Comparison of ENCODE assay signal across 30 mouse cellular contexts in the genomic region with DNA sequence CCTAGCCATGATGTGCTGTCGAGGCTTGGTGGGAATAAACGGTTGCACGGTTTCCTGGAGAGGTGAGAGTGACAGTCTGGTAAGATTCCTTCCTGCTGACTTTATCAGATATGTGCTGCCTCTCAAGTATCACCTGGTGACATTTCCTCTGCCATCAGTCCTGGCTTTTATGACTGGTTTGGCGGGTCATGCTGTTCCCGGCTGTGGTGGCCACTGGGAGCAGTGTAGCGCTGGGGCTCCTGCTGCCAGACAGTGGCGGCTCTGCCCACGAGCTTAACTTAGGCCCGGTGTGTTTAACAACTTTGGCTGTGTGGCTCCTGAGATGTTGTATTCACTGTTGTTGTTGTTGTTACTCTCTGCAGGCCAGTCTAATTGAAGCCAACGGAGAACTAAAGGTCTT. TPM values are rescaled to one million over a fixed set of nuclear protein-coding genes. Genes with fewer than 3 reads are reported as not detected.
DNase-seq lines count a peak whose midpoint lies in the region; ATAC-seq and TF ChIP-seq lines count a peak whose summit lies in the region.
"Had no signal": no experiment of that assay in that cellular context is flagged by ENCODE, and none has a peak within 500 bp of the region (broad histone marks: within the 10 kb centered on the region; RNA-seq: fewer than 3 reads in every experiment).

No protein-coding gene starts in this region.

- intact Hi-C loops in gastrocnemius, adult 2 months (cut with DNase I) = no loop called here

- no peaks in the 10 kb centered on the region for H3K9me3 ChIP-seq in stomach, postnatal 0 days (ENCODE audit: control insufficient read depth, low read length)
- H3K9me3 ChIP-seq: lung, embryonic 15.5 days; neural tube, embryonic 13.5 days had no signal

- H3K4me1 ChIP-seq in stomach, postnatal 0 days (replicated peaks; ENCODE audit: control insufficient read depth, insufficient read depth) = no peaks in the 10 kb centered on the region
- H3K4me1 ChIP-seq: forebrain, embryonic 10.5 days; hindbrain, embryonic 12.5 days; lung, embryonic 15.5 days; midbrain, embryonic 12.5 days; neural tube, embryonic 13.5 days had no signal

- ATAC-seq in stomach, postnatal 0 days (ENCODE audit: low FRiP score, low TSS enrichment) = no peak; the same call in 1 of the 2 replicates
- ATAC-seq: forebrain, postnatal 0 days; inflammation-experienced regulatory T-cells, adult 6 months had no signal

- peaks cover 37% of the 10 kb centered on the region for H3K36me3 ChIP-seq in stomach, postnatal 0 days (ENCODE audit: control insufficient read depth, insufficient read depth, low read length)

- no peak for TF ChIP-seq EP300 in stomach, postnatal 0 days (optimal IDR thresholded peaks at IDR 0.05)

- H3K4me3 ChIP-seq in gastrocnemius, adult 2 months = peak overlapping the region; percentile 41
- no peak overlapping the region for H3K4me3 ChIP-seq in layer of hippocampus, adult 2 months
- no peak overlapping the region for H3K4me3 ChIP-seq in stomach, postnatal 0 days (ENCODE audit: low read depth, low read length)
- H3K4me3 ChIP-seq: forebrain, embryonic 10.5 days; hindbrain, embryonic 12.5 days; lung, embryonic 15.5 days; midbrain, embryonic 12.5 days; neural tube, embryonic 13.5 days had no signal

- peak; percentile 83 for DNase-seq in gastrocnemius, adult 2 months
- no peak for DNase-seq in gastrocnemius, postnatal 4 days (ENCODE audit: low spot score in 2 of 2)
- DNase-seq in layer of hippocampus, adult 2 months (ENCODE audit: low spot score in 2 of 2) = no peak
- no peak for DNase-seq in layer of hippocampus, adult 9-10 months (ENCODE audit: low spot score)
- peak; percentile 42 to 45 for DNase-seq in urinary bladder, postnatal 36 days (ENCODE audit: low spot score in 2 of 2)
- DNase-seq in urinary bladder, postnatal 25 days (ENCODE audit: low spot score) = no peak
- no peak for DNase-seq in stomach, postnatal 0 days (ENCODE audit: low spot score)
- DNase-seq in cerebellum, postnatal 36 days = no peak
- DNase-seq: adrenal gland, postnatal 14 days; cerebellum, adult 11 months; cerebellum, postnatal 10 days; forebrain, postnatal 0 days; kidney, postnatal 36 days; right cerebral cortex, adult 18-20 months; thymus, postnatal 25 days had no signal

- no peak overlapping the region for H3K4me2 ChIP-seq in stomach, postnatal 0 days (replicated peaks; ENCODE audit: low read depth)
- H3K4me2 ChIP-seq: hindbrain, embryonic 12.5 days; liver, embryonic 11.5 days; lung, embryonic 15.5 days; midbrain, embryonic 12.5 days; neural tube, embryonic 13.5 days had no signal

- no peak overlapping the region for H3K9ac ChIP-seq in stomach, postnatal 0 days (ENCODE audit: low read length)
- H3K9ac ChIP-seq: forebrain, postnatal 0 days; hindbrain, embryonic 12.5 days; lung, embryonic 15.5 days; midbrain, embryonic 12.5 days; neural tube, embryonic 13.5 days had no signal

- peak overlapping the region; percentile 82 for H3K27ac ChIP-seq in gastrocnemius, adult 2 months
- no peak overlapping the region for H3K27ac ChIP-seq in layer of hippocampus, adult 2 months
- no peak overlapping the region for H3K27ac ChIP-seq in stomach, postnatal 0 days (replicated peaks)
- H3K27ac ChIP-seq: forebrain, embryonic 10.5 days; hindbrain, embryonic 12.5 days; lung, embryonic 15.5 days; midbrain, embryonic 12.5 days; neural tube, embryonic 13.5 days had no signal

- TF ChIP-seq CTCF in gastrocnemius, adult 2 months (IDR thresholded peaks at IDR 0.05) = peak; percentile 62
- peak; percentile 19; the same call in 1 of the 2 replicates for TF ChIP-seq CTCF in layer of hippocampus, adult 2 months (conservative IDR thresholded peaks at IDR 0.05)
- peak; percentile 41; the same call in 1 of the 2 replicates for TF ChIP-seq CTCF in stomach, postnatal 0 days (IDR thresholded peaks at IDR 0.05; ENCODE audit: low read depth)

- H3K27me3 ChIP-seq in stomach, postnatal 0 days (ENCODE audit: control insufficient read depth, insufficient read depth, low read length) = no peaks in the 10 kb centered on the region
- H3K27me3 ChIP-seq: hindbrain, embryonic 12.5 days; lung, embryonic 15.5 days; midbrain, embryonic 12.5 days; neural tube, embryonic 13.5 days had no signal

- 68% methylated on average over 10 of the region's 10 CpGs for WGBS in stomach, postnatal 0 days

RNA-seq across cellular contexts. Expression of a gene that starts 18.1 kb away (rescaled TPM):
- total RNA-seq in gastrocnemius, adult 2 months (2021) = 10 to 100 TPM; 56.8 to 60.3 TPM
- 10 to 100 TPM; 75.5 to 81.2 TPM for total RNA-seq in gastrocnemius, postnatal 4 days (2021)
- total RNA-seq in layer of hippocampus, adult 2 months (2021) = 10 to 100 TPM; 66.1 to 66.7 TPM
- 65.8 and 69.3 TPM in 2 replicates for polyA plus RNA-seq in stomach, postnatal 0 days (2015; fragmentation: Nextera tagmentation; extraction: Ambion mirVana)

RNA-seq across cellular contexts. Expression of a gene that starts 39.9 kb away (rescaled TPM):
- not detected for total RNA-seq in gastrocnemius, adult 2 months (2021)
- not detected for total RNA-seq in gastrocnemius, postnatal 4 days (2021)
- not detected for total RNA-seq in layer of hippocampus, adult 2 months (2021)
- polyA plus RNA-seq in stomach, postnatal 0 days (2015; fragmentation: Nextera tagmentation; extraction: Ambion mirVana) = 776 and 950 TPM in 2 replicates
- total RNA-seq: adrenal gland, postnatal 14 days; forebrain, postnatal 0 days; layer of hippocampus, postnatal 10 days had no signal
- polyA plus RNA-seq: forebrain, postnatal 0 days; G1E; heart, embryonic 14.5 days; hindbrain, embryonic 12.5 days; inflammation-experienced regulatory T-cells, adult 6 months; kidney, embryonic 14.5 days; limb, embryonic 11.5 days; liver, embryonic 11.5 days; lung, embryonic 15.5 days; midbrain, embryonic 12.5 days; neural tube, embryonic 13.5 days had no signal

RNA-seq across cellular contexts. Expression of a gene that starts 48.2 kb away (rescaled TPM):
- not detected for total RNA-seq in gastrocnemius, adult 2 months (2021)
- not detected for total RNA-seq in gastrocnemius, postnatal 4 days (2021)
- total RNA-seq in layer of hippocampus, adult 2 months (2021) = not detected
- 0.02 TPM in 1 of 2 replicates, not detected in the other for polyA plus RNA-seq in stomach, postnatal 0 days (2015; fragmentation: Nextera tagmentation; extraction: Ambion mirVana)
- total RNA-seq: adrenal gland, postnatal 14 days; megakaryocyte progenitor cell, adult 5-6 weeks had no signal
- polyA plus RNA-seq: gonadal fat pad, adult 2 months; heart, embryonic 14.5 days; hindbrain, embryonic 12.5 days; inflammation-experienced regulatory T-cells, adult 6 months; kidney, embryonic 14.5 days; limb, embryonic 11.5 days; lung, embryonic 15.5 days; neural tube, embryonic 13.5 days; spleen, adult 2 months had no signal

Comparison
In these comparisons a context has a peak if more than half of its experiments do, and no peak if none do; other contexts are left out.
1. DNase-seq: peak in gastrocnemius, adult 2 months (single experiment) and urinary bladder, postnatal 36 days (2 of 2); none in gastrocnemius, postnatal 4 days (0 of 2), layer of hippocampus, adult 2 months (0 of 2), layer of hippocampus, adult 9-10 months (single experiment), urinary bladder, postnatal 25 days (single experiment), stomach, postnatal 0 days (single experiment) and cerebellum, postnatal 36 days (0 of 2).
2. Peak in every context shown above with its lines, with median percentiles within 50 percentile points of each other: CTCF ChIP-seq.